Mouse (Mus musculus): ENCODE measurements at regions not wholly inside any gene's neighbourhood (a gene's known extent, or its start where the extent isn't known, plus 50 kb on each side); places are given as distances from the start of the nearest gene placed in this dataset.

- no peak overlapping the region for H3K9ac ChIP-seq (ENCODE audit: low read depth, low read length)
- 48% methylated on average over 7 of the region's 7 CpGs for WGBS (ENCODE audit: insufficient replicate concordance)
- no peak overlapping the region for H3K4me3 ChIP-seq (ENCODE audit: low read depth, low read length)
- H3K27ac ChIP-seq (ENCODE audit: low read length) = no peak overlapping the region
- H3K4me1 ChIP-seq (ENCODE audit: control insufficient read depth, low read depth, low read length) = no peaks in the 10 kb centered on the region
- no peaks in the 10 kb centered on the region for H3K27me3 ChIP-seq (ENCODE audit: control insufficient read depth, insufficient read depth, low read depth, low read length)
- H3K9me3 ChIP-seq (replicated peaks; ENCODE audit: control insufficient read depth, low read length) = no peaks in the 10 kb centered on the region
- ATAC-seq (ENCODE audit: low read depth) = no peak
- H3K36me3 ChIP-seq (ENCODE audit: control insufficient read depth, insufficient read depth) = no peaks in the 10 kb centered on the region
- H3K4me2 ChIP-seq (ENCODE audit: low read depth, low read length) = no peak overlapping the region
Observed at GRCm38 (mm10) chr1:72963449-72963848, 52.3 kb downstream of the Tnp1 start.

GRCm38 (mm10) chr1:72960241-72960653 is 55.5 kb downstream of the Tnp1 start:
- WGBS (ENCODE audit: insufficient replicate concordance) = 26% methylated on average over 4 of the region's 4 CpGs
- H3K27ac ChIP-seq (ENCODE audit: low read length) = no peak overlapping the region
- no peak for ATAC-seq (ENCODE audit: low read depth)

GRCm38 (mm10) chr1:72955387-72955786 is 60.3 kb downstream of the Tnp1 start:
- WGBS (ENCODE audit: insufficient replicate concordance) = 24% methylated on average over 2 of the region's 2 CpGs
- Histone ChIP-seq H3K27ac (ENCODE audit: low read length) (no peak overlapping the region), H3K27me3 (ENCODE audit: control insufficient read depth, insufficient read depth, low read depth, low read length) (no peaks in the 10 kb centered on the region), H3K4me1 (ENCODE audit: control insufficient read depth, low read depth, low read length) (no peaks in the 10 kb centered on the region), H3K36me3 (ENCODE audit: control insufficient read depth, insufficient read depth) (no peaks in the 10 kb centered on the region), H3K4me2 (ENCODE audit: low read depth, low read length) (no peak overlapping the region), H3K4me3 (ENCODE audit: low read depth, low read length) (no peak overlapping the region), H3K9me3 (replicated peaks; ENCODE audit: control insufficient read depth, low read length) (no peaks in the 10 kb centered on the region), H3K9ac (ENCODE audit: low read depth, low read length) (no peak overlapping the region)
- no peak for ATAC-seq (ENCODE audit: low read depth)

More at GRCm38 (mm10) chr1:72960241-72960653, 55.5 kb downstream of the Tnp1 start:
- Histone ChIP-seq H3K4me3 (ENCODE audit: low read depth, low read length) (no peak overlapping the region), H3K4me2 (ENCODE audit: low read depth, low read length) (no peak overlapping the region), H3K4me1 (ENCODE audit: control insufficient read depth, low read depth, low read length) (no peaks in the 10 kb centered on the region), H3K9me3 (replicated peaks; ENCODE audit: control insufficient read depth, low read length) (no peaks in the 10 kb centered on the region), H3K9ac (ENCODE audit: low read depth, low read length) (no peak overlapping the region), H3K36me3 (ENCODE audit: control insufficient read depth, insufficient read depth) (no peaks in the 10 kb centered on the region), H3K27me3 (ENCODE audit: control insufficient read depth, insufficient read depth, low read depth, low read length) (no peaks in the 10 kb centered on the region)

DNA sequence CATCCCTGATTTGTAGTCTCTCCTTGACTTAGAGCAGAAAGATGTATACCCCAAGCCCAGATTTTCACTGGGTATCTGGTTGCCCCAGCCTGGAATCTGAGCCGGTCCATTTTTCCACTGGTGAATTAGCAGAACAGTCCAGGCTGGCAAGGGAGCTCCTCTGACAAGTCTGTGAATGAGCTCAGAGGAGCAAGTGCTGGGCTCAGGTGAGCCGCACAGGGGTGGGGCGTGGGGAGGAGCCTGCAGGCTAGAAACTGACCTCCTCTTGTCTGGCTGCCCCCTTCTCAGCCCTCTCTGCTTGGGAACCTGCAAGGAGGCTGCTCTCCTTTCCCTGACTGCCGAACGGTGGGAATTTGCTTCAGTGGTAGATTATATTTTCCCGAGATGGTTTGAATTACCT is 62.8 kb downstream of the Tnp1 start:
- Histone ChIP-seq H3K9me3 (replicated peaks; ENCODE audit: control insufficient read depth, low read length) (no peaks in the 10 kb centered on the region), H3K4me3 (ENCODE audit: low read depth, low read length) (no peak overlapping the region), H3K9ac (ENCODE audit: low read depth, low read length) (no peak overlapping the region), H3K4me2 (ENCODE audit: low read depth, low read length) (no peak overlapping the region), H3K27me3 (ENCODE audit: control insufficient read depth, insufficient read depth, low read depth, low read length) (no peaks in the 10 kb centered on the region), H3K4me1 (ENCODE audit: control insufficient read depth, low read depth, low read length) (no peaks in the 10 kb centered on the region), H3K36me3 (ENCODE audit: control insufficient read depth, insufficient read depth) (no peaks in the 10 kb centered on the region), H3K27ac (ENCODE audit: low read length) (no peak overlapping the region)
- 55% methylated on average over 6 of the region's 6 CpGs for WGBS (ENCODE audit: insufficient replicate concordance)
- no peak for ATAC-seq (ENCODE audit: low read depth)

DNA sequence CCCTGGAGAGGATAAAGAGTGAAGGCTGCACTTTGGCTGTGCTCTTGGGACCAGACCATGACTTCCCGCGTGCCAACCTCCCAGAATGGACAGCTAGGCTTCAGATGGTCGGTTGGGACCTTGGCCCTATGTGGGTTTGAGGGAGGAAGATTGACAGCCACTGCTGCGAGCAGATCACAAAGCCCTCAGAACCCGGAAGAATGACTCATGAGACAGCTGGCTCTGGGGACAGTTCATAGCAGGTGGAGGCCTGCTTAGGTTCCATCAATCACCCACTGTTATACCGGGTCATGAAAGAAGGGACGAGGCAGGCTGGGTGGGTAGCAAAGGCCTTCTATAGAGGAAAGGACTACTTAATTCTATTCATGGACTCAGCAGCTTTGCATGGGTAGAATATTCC is 63.9 kb downstream of the Tnp1 start:
- H3K9ac ChIP-seq (ENCODE audit: low read depth, low read length) = no peak overlapping the region
- no peak for ATAC-seq (ENCODE audit: low read depth)
- H3K4me1 ChIP-seq (ENCODE audit: control insufficient read depth, low read depth, low read length) = no peaks in the 10 kb centered on the region
- no peaks in the 10 kb centered on the region for H3K9me3 ChIP-seq (replicated peaks; ENCODE audit: control insufficient read depth, low read length)
- 38% methylated on average over 7 of the region's 7 CpGs for WGBS (ENCODE audit: insufficient replicate concordance)
- H3K4me2 ChIP-seq (ENCODE audit: low read depth, low read length) = no peak overlapping the region
- no peaks in the 10 kb centered on the region for H3K36me3 ChIP-seq (ENCODE audit: control insufficient read depth, insufficient read depth)
- no peak overlapping the region for H3K4me3 ChIP-seq (ENCODE audit: low read depth, low read length)
- no peaks in the 10 kb centered on the region for H3K27me3 ChIP-seq (ENCODE audit: control insufficient read depth, insufficient read depth, low read depth, low read length)
- no peak overlapping the region for H3K27ac ChIP-seq (ENCODE audit: low read length)

GRCm38 (mm10) chr1:72951365-72951764 is 64.3 kb downstream of the Tnp1 start:
- H3K36me3 ChIP-seq (ENCODE audit: control insufficient read depth, insufficient read depth) = no peaks in the 10 kb centered on the region
- WGBS (ENCODE audit: insufficient replicate concordance) = 67% methylated on average over 7 of the region's 7 CpGs
- no peak overlapping the region for H3K9ac ChIP-seq (ENCODE audit: low read depth, low read length)
- H3K4me2 ChIP-seq (ENCODE audit: low read depth, low read length) = no peak overlapping the region
- H3K9me3 ChIP-seq (replicated peaks; ENCODE audit: control insufficient read depth, low read length) = no peaks in the 10 kb centered on the region
- ATAC-seq (ENCODE audit: low read depth) = no peak
- no peak overlapping the region for H3K4me3 ChIP-seq (ENCODE audit: low read depth, low read length)
- H3K27ac ChIP-seq (ENCODE audit: low read length) = no peak overlapping the region
- no peaks in the 10 kb centered on the region for H3K4me1 ChIP-seq (ENCODE audit: control insufficient read depth, low read depth, low read length)
- H3K27me3 ChIP-seq (ENCODE audit: control insufficient read depth, insufficient read depth, low read depth, low read length) = no peaks in the 10 kb centered on the region

GRCm38 (mm10) chr1:72946235-72946634 is 69.5 kb downstream of the Tnp1 start:
- H3K4me1 ChIP-seq (ENCODE audit: control insufficient read depth, low read depth, low read length) = no peaks in the 10 kb centered on the region
- H3K9ac ChIP-seq (ENCODE audit: low read depth, low read length) = no peak overlapping the region
- no peak overlapping the region for H3K4me2 ChIP-seq (ENCODE audit: low read depth, low read length)
- 16% methylated on average over 4 of the region's 4 CpGs for WGBS (ENCODE audit: insufficient replicate concordance)
- H3K9me3 ChIP-seq (replicated peaks; ENCODE audit: control insufficient read depth, low read length) = no peaks in the 10 kb centered on the region
- no peak overlapping the region for H3K27ac ChIP-seq (ENCODE audit: low read length)
- ATAC-seq (ENCODE audit: low read depth) = no peak
- H3K27me3 ChIP-seq (ENCODE audit: control insufficient read depth, insufficient read depth, low read depth, low read length) = peaks cover 5% of the 10 kb centered on the region; the same call in 1 of the 2 replicates
- H3K36me3 ChIP-seq (ENCODE audit: control insufficient read depth, insufficient read depth) = no peaks in the 10 kb centered on the region
- no peak overlapping the region for H3K4me3 ChIP-seq (ENCODE audit: low read depth, low read length)

DNA sequence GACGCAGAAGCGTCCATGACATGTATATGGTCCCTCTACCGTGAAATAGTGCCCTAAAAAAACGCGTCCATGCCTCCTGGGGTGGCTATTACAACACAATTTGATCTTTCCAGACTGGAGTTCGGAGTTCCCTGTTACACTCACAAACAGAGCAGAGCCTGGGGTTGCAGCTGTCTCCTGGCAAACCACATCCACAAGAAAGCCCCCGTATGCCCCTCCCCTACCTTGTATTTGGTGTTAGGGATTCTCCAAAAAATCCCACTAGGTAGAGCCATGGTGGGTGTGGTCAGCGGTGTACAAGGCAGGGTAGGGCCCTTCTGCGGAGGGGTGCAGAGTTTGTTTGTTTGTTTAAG is 70.0 kb downstream of the Tnp1 start:
- Histone ChIP-seq H3K4me2 (ENCODE audit: low read depth, low read length) (peak overlapping the region; percentile 4; the same call in 1 of the 2 replicates), H3K4me3 (ENCODE audit: low read depth, low read length) (no peak overlapping the region), H3K9me3 (replicated peaks; ENCODE audit: control insufficient read depth, low read length) (no peaks in the 10 kb centered on the region), H3K4me1 (ENCODE audit: control insufficient read depth, low read depth, low read length) (no peaks in the 10 kb centered on the region), H3K27me3 (ENCODE audit: control insufficient read depth, insufficient read depth, low read depth, low read length) (peaks cover 5% of the 10 kb centered on the region; the same call in 1 of the 2 replicates), H3K9ac (ENCODE audit: low read depth, low read length) (no peak overlapping the region), H3K27ac (ENCODE audit: low read length) (no peak overlapping the region), H3K36me3 (ENCODE audit: control insufficient read depth, insufficient read depth) (no peaks in the 10 kb centered on the region)
- no peak for ATAC-seq (ENCODE audit: low read depth)
- 14% methylated on average over 9 of the region's 9 CpGs for WGBS (ENCODE audit: insufficient replicate concordance)

- H3K4me3 ChIP-seq (ENCODE audit: low read depth, low read length) = no peak overlapping the region
- H3K27me3 ChIP-seq (ENCODE audit: control insufficient read depth, insufficient read depth, low read depth, low read length) = peaks cover 5% of the 10 kb centered on the region; the same call in 1 of the 2 replicates
- no peaks in the 10 kb centered on the region for H3K9me3 ChIP-seq (replicated peaks; ENCODE audit: control insufficient read depth, low read length)
- no peak for ATAC-seq (ENCODE audit: low read depth)
- H3K36me3 ChIP-seq (ENCODE audit: control insufficient read depth, insufficient read depth) = no peaks in the 10 kb centered on the region
- no peak overlapping the region for H3K27ac ChIP-seq (ENCODE audit: low read length)
- no peak overlapping the region for H3K9ac ChIP-seq (ENCODE audit: low read depth, low read length)
- H3K4me1 ChIP-seq (ENCODE audit: control insufficient read depth, low read depth, low read length) = no peaks in the 10 kb centered on the region
- WGBS (ENCODE audit: insufficient replicate concordance) = 13% methylated on average over 19 of the region's 21 CpGs
- peak overlapping the region; percentile 4; the same call in 1 of the 2 replicates for H3K4me2 ChIP-seq (ENCODE audit: low read depth, low read length)
Observed at GRCm38 (mm10) chr1:72944805-72945749, 70.4 kb upstream of the Igfbp5 start.
